ENCODE assay signal across 8 mouse cellular contexts in genomic region chr6:127266813-127267165, GRCm38 (mm10).
A peak's percentile ranks its signal among the peaks of the same experiment; 100 is the strongest.
DNase-seq lines count a peak whose midpoint lies in the region; ATAC-seq and TF ChIP-seq lines count a peak whose summit lies in the region.

No protein-coding gene starts in this region.

- no peak overlapping the region for H3K27ac ChIP-seq in cortical plate, adult 2 months (ENCODE audit: insufficient read depth, low read length)
- 0 out of 2 replicates have a peak overlapping the region, but pooled peaks have one; percentile 24 for H3K27ac ChIP-seq in heart, postnatal 0 days (ENCODE audit: low read depth)
- no peak overlapping the region for H3K27ac ChIP-seq in testis, adult 2 months (ENCODE audit: control insufficient read depth, insufficient read depth, low read depth, low read length)

- TF ChIP-seq POLR2A in cortical plate, adult 2 months (IDR thresholded peaks at IDR 0.05; ENCODE audit: extremely low read depth, insufficient read depth, low read length), result no peak
- TF ChIP-seq POLR2A in testis, adult 2 months (IDR thresholded peaks at IDR 0.05; ENCODE audit: control insufficient read depth, low read depth, low read length), result no peak

- no peak for TF ChIP-seq EP300 in heart, postnatal 0 days (IDR thresholded peaks at IDR 0.05; ENCODE audit: low read depth)

- WGBS in heart, postnatal 0 days, result 32% methylated on average over 10 of the region's 10 CpGs

- peaks cover 22% of the 10 kb centered on the region; the same call in 1 of the 2 replicates for H3K27me3 ChIP-seq in heart, postnatal 0 days (ENCODE audit: control insufficient read depth, insufficient read depth, low read length)
- H3K27me3 ChIP-seq in testis, adult 2 months (ENCODE audit: control insufficient read depth, insufficient read depth, low read length), result no peaks in the 10 kb centered on the region

- H3K4me1 ChIP-seq in cortical plate, adult 2 months (ENCODE audit: control insufficient read depth, insufficient read depth, low read length), result peaks cover 3% of the 10 kb centered on the region
- no peaks in the 10 kb centered on the region for H3K4me1 ChIP-seq in heart, postnatal 0 days (ENCODE audit: control insufficient read depth, insufficient read depth)
- peaks cover 6% of the 10 kb centered on the region for H3K4me1 ChIP-seq in testis, adult 2 months (ENCODE audit: control insufficient read depth, insufficient read depth, low read length)

- peak; percentile 72 for DNase-seq in 416B (ENCODE audit: low read depth)
- peak; percentile 76 for DNase-seq in CD4-positive helper T cell, adult 2 months (ENCODE audit: low read depth, low spot score)
- DNase-seq in heart, postnatal 0 days (ENCODE audit: low spot score), result no peak
- DNase-seq in layer of hippocampus, postnatal 25 days (ENCODE audit: extremely low spot score in 1 of 2, low spot score in 1 of 2), result peak; percentile 17 to 33
- DNase-seq in mesoderm, embryonic 11.5 days (ENCODE audit: low read depth, low spot score), result peak; percentile 50
- no peak for DNase-seq in urinary bladder, adult 18-20 months (ENCODE audit: low spot score in 2 of 2)

- no peaks in the 10 kb centered on the region for H3K36me3 ChIP-seq in heart, postnatal 0 days (replicated peaks; ENCODE audit: control insufficient read depth, insufficient read depth, low read length)
- H3K36me3 ChIP-seq in testis, adult 2 months (ENCODE audit: control insufficient read depth, insufficient read depth, low read length), result no peaks in the 10 kb centered on the region

- H3K9ac ChIP-seq in heart, postnatal 0 days (replicated peaks; ENCODE audit: low read depth, low read length), result no peak overlapping the region

- no peaks in the 10 kb centered on the region for H3K9me3 ChIP-seq in heart, postnatal 0 days (replicated peaks; ENCODE audit: control insufficient read depth, low read length)

- TF ChIP-seq CTCF in cortical plate, adult 2 months (IDR thresholded peaks at IDR 0.05; ENCODE audit: extremely low read depth, insufficient read depth, low read length), result peak; percentile 9; the same call in 1 of the 2 replicates
- peak; percentile 35 for TF ChIP-seq CTCF in heart, postnatal 0 days (IDR thresholded peaks at IDR 0.05; ENCODE audit: low read depth)
- TF ChIP-seq CTCF in testis, adult 2 months (IDR thresholded peaks at IDR 0.05; ENCODE audit: control insufficient read depth, insufficient read depth, insufficient replicate concordance, low read depth, low read length), result peak; percentile 31; the same call in 1 of the 2 replicates

- no peak for ATAC-seq in heart, postnatal 0 days (ENCODE audit: insufficient read depth, low read depth)

- peak overlapping the region; percentile 63 for H3K4me2 ChIP-seq in heart, postnatal 0 days (ENCODE audit: low read depth, low read length)

- no peak overlapping the region for H3K4me3 ChIP-seq in cortical plate, adult 2 months (ENCODE audit: insufficient read depth, low read length)
- peak overlapping the region; percentile 43; the same call in 1 of the 2 replicates for H3K4me3 ChIP-seq in heart, postnatal 0 days (ENCODE audit: low read depth, low read length)
- peak overlapping the region; percentile 32; the same call in 1 of the 2 replicates for H3K4me3 ChIP-seq in testis, adult 2 months (ENCODE audit: control insufficient read depth, low read depth, low read length)

Comparison
In these comparisons a context has a peak if more than half of its experiments do, and no peak if none do; other contexts are left out.
1. DNase-seq: peak in 416B (single experiment), CD4-positive helper T cell, adult 2 months (single experiment), layer of hippocampus, postnatal 25 days (2 of 2) and mesoderm, embryonic 11.5 days (single experiment); none in heart, postnatal 0 days (single experiment) and urinary bladder, adult 18-20 months (0 of 2).
2. Peak in every context shown above with its lines, with median percentiles within 50 percentile points of each other: CTCF ChIP-seq.